ENCODE assay signal across 7 mouse cellular contexts in the genomic region with DNA sequence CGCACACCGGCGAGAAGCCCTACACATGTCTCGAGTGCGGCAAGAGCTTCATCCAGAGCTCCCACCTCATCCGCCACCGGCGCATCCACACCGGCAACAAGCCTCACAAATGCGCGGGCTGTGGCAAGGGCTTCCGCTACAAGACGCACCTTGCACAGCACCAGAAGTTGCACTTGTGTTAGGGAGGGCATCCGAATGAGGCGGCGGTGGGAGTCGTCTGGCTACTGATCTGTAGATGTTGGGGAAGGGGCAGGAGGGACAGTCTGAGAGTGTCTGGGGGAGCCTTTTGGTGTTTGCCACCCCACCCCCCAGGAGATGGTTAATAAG. TPM values are rescaled to one million over a fixed set of nuclear protein-coding genes. Genes with fewer than 3 reads are reported as not detected.
A peak's percentile ranks its signal among the peaks of the same experiment; 100 is the strongest.
DNase-seq lines count a peak whose midpoint lies in the region; ATAC-seq and TF ChIP-seq lines count a peak whose summit lies in the region.

No protein-coding gene starts in this region.

- TF ChIP-seq POLR2A in olfactory bulb, adult 2 months (IDR thresholded peaks at IDR 0.05; ENCODE audit: insufficient read depth, low read depth, low read length) = no peak

- DNase-seq in neural tube, embryonic 11.5 days (ENCODE audit: low spot score) = no peak
- no peak for DNase-seq in neural tube, embryonic 10.5 days (ENCODE audit: extremely low spot score, low spot score)
- DNase-seq in kidney, postnatal 4 days = peak; percentile 43 to 55
- no peak for DNase-seq in MN1 (ENCODE audit: low spot score)
- no peak for DNase-seq in cerebellum, adult 8-10 months

- peaks cover 19% of the 10 kb centered on the region for H3K27me3 ChIP-seq in neural tube, embryonic 11.5 days (ENCODE audit: control insufficient read depth, insufficient read depth, low read length)
- peaks cover 46% of the 10 kb centered on the region for H3K27me3 ChIP-seq in forebrain, embryonic 12.5 days

- H3K36me3 ChIP-seq in neural tube, embryonic 11.5 days (ENCODE audit: control insufficient read depth, insufficient read depth, low read length) = no peaks in the 10 kb centered on the region
- peaks cover 9% of the 10 kb centered on the region for H3K36me3 ChIP-seq in forebrain, embryonic 12.5 days (replicated peaks)

- H3K9me3 ChIP-seq in neural tube, embryonic 11.5 days (ENCODE audit: control insufficient read depth, low read length) = no peaks in the 10 kb centered on the region
- H3K9me3 ChIP-seq in forebrain, embryonic 12.5 days = no peaks in the 10 kb centered on the region

- H3K9ac ChIP-seq in neural tube, embryonic 11.5 days (ENCODE audit: low read length) = peak overlapping the region; percentile 41; the same call in 1 of the 2 replicates
- peak overlapping the region; percentile 58 for H3K9ac ChIP-seq in forebrain, embryonic 12.5 days

- no peak for TF ChIP-seq CTCF in olfactory bulb, adult 2 months (IDR thresholded peaks at IDR 0.05; ENCODE audit: insufficient read depth, low read depth, low read length)

- no peak overlapping the region for H3K27ac ChIP-seq in neural tube, embryonic 11.5 days (ENCODE audit: low read depth, low read length)
- H3K27ac ChIP-seq in forebrain, embryonic 12.5 days = no peak overlapping the region
- no peak overlapping the region for H3K27ac ChIP-seq in olfactory bulb, adult 2 months (ENCODE audit: insufficient read depth, low read depth, low read length)

- H3K4me3 ChIP-seq in neural tube, embryonic 11.5 days (ENCODE audit: low read depth, low read length) = peak overlapping the region; percentile 52
- peak overlapping the region; percentile 63 for H3K4me3 ChIP-seq in forebrain, embryonic 12.5 days (replicated peaks)
- H3K4me3 ChIP-seq in olfactory bulb, adult 2 months (ENCODE audit: insufficient read depth, low read depth, low read length) = peak overlapping the region; percentile 68

- 0% methylated on average over 17 of the region's 17 CpGs for WGBS in neural tube, embryonic 11.5 days
- WGBS in forebrain, embryonic 12.5 days = 3% methylated on average over 17 of the region's 17 CpGs
- 20% methylated on average over 17 of the region's 17 CpGs for WGBS in olfactory bulb, adult 2 months

- peaks cover 19% of the 10 kb centered on the region for H3K4me1 ChIP-seq in neural tube, embryonic 11.5 days (ENCODE audit: control insufficient read depth, insufficient read depth, low read length)
- H3K4me1 ChIP-seq in forebrain, embryonic 12.5 days = peaks cover 23% of the 10 kb centered on the region
- H3K4me1 ChIP-seq in olfactory bulb, adult 2 months (ENCODE audit: control insufficient read depth, insufficient read depth, low read length) = peaks cover 13% of the 10 kb centered on the region

- H3K4me2 ChIP-seq in neural tube, embryonic 11.5 days (ENCODE audit: low read depth) = peak overlapping the region; percentile 97
- H3K4me2 ChIP-seq in forebrain, embryonic 12.5 days = peak overlapping the region; percentile 95

- no peak; the same call in 1 of the 2 replicates for ATAC-seq in neural tube, embryonic 11.5 days (ENCODE audit: insufficient read depth, low FRiP score, low TSS enrichment)
- ATAC-seq in forebrain, embryonic 12.5 days (ENCODE audit: low FRiP score) = 0 out of 2 replicates have a peak, but pooled peaks have one; percentile 13

RNA-seq across cellular contexts. Expression of a gene that starts 28.5 kb away (rescaled TPM):
- not detected in 2 replicates for polyA plus RNA-seq in neural tube, embryonic 11.5 days (2014; fragmentation: Nextera tagmentation; extraction: Ambion mirVana)
- polyA plus RNA-seq in forebrain, embryonic 12.5 days (2016; fragmentation: Nextera tagmentation; extraction: Ambion mirVana) = not detected in 2 replicates
- polyA plus RNA-seq in olfactory bulb, adult 2 months (2012; ENCODE audit: insufficient read depth, insufficient read length, low replicate concordance, missing spikeins) = not detected in 2 replicates

RNA-seq across cellular contexts. Expression of a gene that starts 46.2 kb away (rescaled TPM):
- polyA plus RNA-seq in neural tube, embryonic 11.5 days (2014; fragmentation: Nextera tagmentation; extraction: Ambion mirVana) = 11.7 TPM in 2 replicates
- 8.8 and 9.8 TPM in 2 replicates for polyA plus RNA-seq in forebrain, embryonic 12.5 days (2016; fragmentation: Nextera tagmentation; extraction: Ambion mirVana)
- polyA plus RNA-seq in olfactory bulb, adult 2 months (2012; ENCODE audit: insufficient read depth, insufficient read length, low replicate concordance, missing spikeins) = not detected in 2 replicates

Comparison
In these comparisons a context has a peak if more than half of its experiments do, and no peak if none do; other contexts are left out.
1. DNase-seq: peak in kidney, postnatal 4 days (2 of 2); none in neural tube, embryonic 11.5 days (single experiment), neural tube, embryonic 10.5 days (single experiment), MN1 (single experiment) and cerebellum, adult 8-10 months (single experiment).
2. Peak in every context shown above with its lines, with median percentiles within 50 percentile points of each other: H3K4me3 ChIP-seq.